Comparison of ENCODE assay signal across 8 mouse cellular contexts in the genomic region with DNA sequence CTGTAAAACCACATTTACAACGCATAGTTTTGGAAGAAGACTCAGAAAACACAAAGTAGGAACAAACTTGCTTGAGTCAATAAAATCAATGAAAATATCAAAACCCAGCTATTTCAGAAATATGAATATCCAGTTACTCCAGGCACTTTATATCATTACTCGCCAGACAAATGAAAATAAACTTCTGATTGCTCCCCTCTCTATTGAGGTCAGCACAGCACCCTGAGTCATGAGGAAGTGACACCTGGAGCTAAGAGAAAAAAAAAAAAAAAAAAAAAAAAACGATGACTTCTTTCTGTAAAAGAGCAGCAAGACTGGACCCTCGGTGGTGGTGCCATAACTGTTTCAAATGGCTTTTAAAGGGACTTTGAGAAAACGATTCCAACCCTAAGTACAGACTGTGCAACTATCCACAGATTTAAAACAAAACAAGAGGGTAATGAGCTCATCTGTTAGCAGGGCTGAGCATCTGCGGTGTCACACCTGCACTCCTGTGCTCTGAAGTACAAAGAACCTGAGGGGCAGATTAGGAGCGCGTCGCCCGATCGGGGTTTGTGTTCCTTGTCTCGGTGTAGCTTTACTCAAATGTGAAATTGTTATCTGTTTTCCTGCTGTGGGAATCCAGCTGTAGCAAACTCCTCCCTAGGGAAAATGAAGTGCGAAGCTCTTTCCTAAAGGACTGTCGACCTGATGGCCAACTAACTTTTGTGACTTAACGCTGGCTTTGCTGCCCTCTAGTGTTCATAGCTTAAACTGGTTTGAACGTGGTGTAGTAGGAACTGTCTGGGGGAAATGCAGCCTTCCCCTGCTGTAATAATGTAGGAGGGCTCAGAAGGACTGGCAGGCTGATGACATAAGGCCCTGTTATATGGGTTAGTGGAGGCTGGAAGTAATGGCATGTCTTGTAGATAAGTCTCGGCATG.
DNase-seq lines count a peak whose midpoint lies in the region; ATAC-seq lines count a peak whose summit lies in the region.

No protein-coding gene starts in this region.

- WGBS in limb, embryonic 12.5 days, result 32% methylated on average over 17 of the region's 17 CpGs
- 30% methylated on average over 17 of the region's 17 CpGs for WGBS in midbrain, embryonic 14.5 days
- 22% methylated on average over 17 of the region's 17 CpGs for WGBS in stomach, embryonic 15.5 days

- H3K36me3 ChIP-seq in limb, embryonic 12.5 days, result no peaks in the 10 kb centered on the region
- no peaks in the 10 kb centered on the region for H3K36me3 ChIP-seq in midbrain, embryonic 14.5 days (ENCODE audit: control insufficient read depth, insufficient read depth, low read length)
- no peaks in the 10 kb centered on the region for H3K36me3 ChIP-seq in stomach, embryonic 15.5 days

- ATAC-seq in common myeloid progenitor, adult 5-6 weeks (replicated peaks; ENCODE audit: low read depth, poor library complexity, severe bottlenecking), result peak; percentile 82
- ATAC-seq in limb, embryonic 12.5 days (ENCODE audit: insufficient number of reproducible peaks, insufficient read depth, low FRiP score, low TSS enrichment, low read depth), result 0 out of 2 replicates have a peak, but pooled peaks have one; percentile 15
- peak; percentile 40; the same call in 1 of the 2 replicates for ATAC-seq in midbrain, embryonic 14.5 days (ENCODE audit: low FRiP score, low TSS enrichment)
- peak; percentile 27; the same call in 1 of the 2 replicates for ATAC-seq in stomach, embryonic 15.5 days (ENCODE audit: insufficient read depth, low FRiP score, low read depth)

- 0 out of 2 replicates have a peak, but pooled peaks cover 3% of the 10 kb centered on the region for H3K4me1 ChIP-seq in limb, embryonic 12.5 days (replicated peaks)
- no peaks in the 10 kb centered on the region for H3K4me1 ChIP-seq in midbrain, embryonic 14.5 days (ENCODE audit: control insufficient read depth, insufficient read depth, low read length)
- no peaks in the 10 kb centered on the region for H3K4me1 ChIP-seq in stomach, embryonic 15.5 days

- no peaks in the 10 kb centered on the region for H3K27me3 ChIP-seq in limb, embryonic 12.5 days
- H3K27me3 ChIP-seq in midbrain, embryonic 14.5 days (ENCODE audit: control insufficient read depth, insufficient read depth, low read length), result no peaks in the 10 kb centered on the region
- no peaks in the 10 kb centered on the region for H3K27me3 ChIP-seq in stomach, embryonic 15.5 days (replicated peaks)

- H3K9ac ChIP-seq in limb, embryonic 12.5 days (replicated peaks), result no peak overlapping the region
- H3K9ac ChIP-seq in midbrain, embryonic 14.5 days (replicated peaks; ENCODE audit: low read length), result no peak overlapping the region
- H3K9ac ChIP-seq in stomach, embryonic 15.5 days, result no peak overlapping the region

- H3K9me3 ChIP-seq in limb, embryonic 12.5 days, result no peaks in the 10 kb centered on the region
- no peaks in the 10 kb centered on the region for H3K9me3 ChIP-seq in midbrain, embryonic 14.5 days (ENCODE audit: control insufficient read depth, low read length)
- no peaks in the 10 kb centered on the region for H3K9me3 ChIP-seq in stomach, embryonic 15.5 days

- peak; percentile 48 for DNase-seq in urinary bladder, postnatal 14 days (ENCODE audit: low spot score)
- no peak for DNase-seq in urinary bladder, adult 2 months (ENCODE audit: low spot score)
- peak; percentile 42 for DNase-seq in heart, adult 8-10 months (ENCODE audit: low spot score)
- peak; percentile 32 to 44 for DNase-seq in kidney, adult 8-10 months
- peak; percentile 94 for DNase-seq in midbrain, embryonic 14.5 days

- H3K4me2 ChIP-seq in limb, embryonic 12.5 days, result peak overlapping the region; percentile 45
- peak overlapping the region; percentile 38 for H3K4me2 ChIP-seq in midbrain, embryonic 14.5 days (ENCODE audit: low read length)
- peak overlapping the region; percentile 45 for H3K4me2 ChIP-seq in stomach, embryonic 15.5 days

- 0 out of 2 replicates have a peak overlapping the region, but pooled peaks have one; percentile 7 for H3K4me3 ChIP-seq in limb, embryonic 12.5 days (replicated peaks)
- H3K4me3 ChIP-seq in midbrain, embryonic 14.5 days (replicated peaks; ENCODE audit: low read depth, low read length), result no peak overlapping the region
- no peak overlapping the region for H3K4me3 ChIP-seq in stomach, embryonic 15.5 days (replicated peaks)

- no peak overlapping the region for H3K27ac ChIP-seq in limb, embryonic 12.5 days
- H3K27ac ChIP-seq in midbrain, embryonic 14.5 days (replicated peaks; ENCODE audit: low read depth, low read length), result no peak overlapping the region
- H3K27ac ChIP-seq in stomach, embryonic 15.5 days, result no peak overlapping the region

Comparison
In these comparisons a context has a peak if more than half of its experiments do, and no peak if none do; other contexts are left out.
1. ATAC-seq: peak in every context shown above with its lines; median percentile 82 in common myeloid progenitor, adult 5-6 weeks; 40 in midbrain, embryonic 14.5 days; 27 in stomach, embryonic 15.5 days; 15 in limb, embryonic 12.5 days.